Mouse (Mus musculus): ENCODE results near the gene Rasa4. TPM values are rescaled to one million over a fixed set of nuclear protein-coding genes. Genes with fewer than 3 reads are reported as not detected.
A peak's percentile ranks its signal among the peaks of the same experiment; 100 is the strongest.

The Rasa4 gene
- polyA plus RNA-seq, 1 experiment: 1.5 TPM

- Histone ChIP-seq H3K27me3 (ENCODE audit: control insufficient read depth, insufficient read depth, low read length) (no peaks in the 10 kb centered on the region), H3K4me1 (ENCODE audit: control insufficient read depth, insufficient read depth, low read length) (peaks cover 10% of the 10 kb centered on the region), H3K27ac (ENCODE audit: control insufficient read depth, insufficient read depth, low read depth, low read length) (peak within 1 kb of the TSS; percentile 54; the same call in 1 of the 2 replicates), H3K4me3 (ENCODE audit: control insufficient read depth, low read depth, low read length) (peak within 1 kb of the TSS; percentile 93), H3K36me3 (ENCODE audit: control insufficient read depth, insufficient read depth, low read length) (no peaks in the 10 kb centered on the region)
- TF ChIP-seq CTCF (IDR thresholded peaks at IDR 0.05; ENCODE audit: control insufficient read depth, insufficient read depth, insufficient replicate concordance, low read depth, low read length): peak; percentile 96
- TF ChIP-seq POLR2A (IDR thresholded peaks at IDR 0.05; ENCODE audit: control insufficient read depth, low read depth, low read length): peak; percentile 70
These were observed 32.4 kb downstream of the Rasa4 start, which contains the start of gene Polr2j for GRCm38 (mm10) chr5:136115891-136116783. TSS of gene Polr2j (plus strand) at chr5:136116631.

DNA sequence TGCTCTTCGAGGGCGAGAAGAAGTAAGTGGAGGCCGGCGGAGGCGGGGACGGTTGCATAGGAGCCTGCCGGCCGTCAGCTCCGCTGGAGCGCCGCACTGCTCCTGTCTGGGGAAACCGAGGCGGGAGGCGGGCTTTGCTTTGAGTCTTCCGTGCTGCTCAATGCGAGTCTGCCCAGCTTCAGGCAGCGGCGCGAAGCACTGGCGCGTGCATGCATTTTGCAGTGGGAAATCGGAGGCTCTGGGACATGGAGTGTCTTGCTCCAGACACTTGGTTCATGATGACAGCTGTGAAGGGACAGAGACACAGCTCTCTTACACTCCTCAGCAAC lies 33.0 kb downstream of the Rasa4 start:
- Histone ChIP-seq H3K4me3 (ENCODE audit: control insufficient read depth, low read depth, low read length) (peak overlapping the region; percentile 93), H3K36me3 (ENCODE audit: control insufficient read depth, insufficient read depth, low read length) (no peaks in the 10 kb centered on the region), H3K27ac (ENCODE audit: control insufficient read depth, insufficient read depth, low read depth, low read length) (peak overlapping the region; percentile 54; the same call in 1 of the 2 replicates), H3K4me1 (ENCODE audit: control insufficient read depth, insufficient read depth, low read length) (peaks cover 10% of the 10 kb centered on the region), H3K27me3 (ENCODE audit: control insufficient read depth, insufficient read depth, low read length) (no peaks in the 10 kb centered on the region)
- no peak; the same call in 1 of the 2 replicates for TF ChIP-seq POLR2A (IDR thresholded peaks at IDR 0.05; ENCODE audit: control insufficient read depth, low read depth, low read length)
- no peak; the same call in 1 of the 2 replicates for TF ChIP-seq CTCF (IDR thresholded peaks at IDR 0.05; ENCODE audit: control insufficient read depth, insufficient read depth, insufficient replicate concordance, low read depth, low read length)

GRCm38 (mm10) chr5:136122165-136122564 lies 38.4 kb downstream of the Rasa4 start:
- Histone ChIP-seq H3K36me3 (ENCODE audit: control insufficient read depth, insufficient read depth, low read length) (peaks cover 2% of the 10 kb centered on the region), H3K4me1 (ENCODE audit: control insufficient read depth, insufficient read depth, low read length) (no peaks in the 10 kb centered on the region; the same call in 1 of the 2 replicates), H3K27me3 (ENCODE audit: control insufficient read depth, insufficient read depth, low read length) (no peaks in the 10 kb centered on the region), H3K27ac (ENCODE audit: control insufficient read depth, insufficient read depth, low read depth, low read length) (no peak overlapping the region), H3K4me3 (ENCODE audit: control insufficient read depth, low read depth, low read length) (no peak overlapping the region)
- no peak for TF ChIP-seq CTCF (IDR thresholded peaks at IDR 0.05; ENCODE audit: control insufficient read depth, insufficient read depth, insufficient replicate concordance, low read depth, low read length)
- TF ChIP-seq POLR2A (IDR thresholded peaks at IDR 0.05; ENCODE audit: control insufficient read depth, low read depth, low read length): no peak

GRCm38 (mm10) chr5:136135571-136136291 lies 52.0 kb downstream of the Rasa4 start, which contains the start of the genes Lrwd1 and Alkbh4:
TSS of gene Lrwd1 (minus strand) at chr5:136136074.
TSS of gene Alkbh4 (plus strand) at chr5:136136146.
- Histone ChIP-seq H3K36me3 (ENCODE audit: control insufficient read depth, insufficient read depth, low read length) (peaks cover 1% of the 10 kb centered on the region), H3K4me3 (ENCODE audit: control insufficient read depth, low read depth, low read length) (peak within 1 kb of the TSS; percentile 97), H3K4me1 (ENCODE audit: control insufficient read depth, insufficient read depth, low read length) (0 out of 2 replicates have a peak, but pooled peaks cover 2% of the 10 kb centered on the region), H3K27me3 (ENCODE audit: control insufficient read depth, insufficient read depth, low read length) (no peaks in the 10 kb centered on the region), H3K27ac (ENCODE audit: control insufficient read depth, insufficient read depth, low read depth, low read length) (peak within 1 kb of the TSS; percentile 97)
- TF ChIP-seq CTCF (IDR thresholded peaks at IDR 0.05; ENCODE audit: control insufficient read depth, insufficient read depth, insufficient replicate concordance, low read depth, low read length) (no peak), POLR2A (IDR thresholded peaks at IDR 0.05; ENCODE audit: control insufficient read depth, low read depth, low read length) (peak; percentile 88)

DNA sequence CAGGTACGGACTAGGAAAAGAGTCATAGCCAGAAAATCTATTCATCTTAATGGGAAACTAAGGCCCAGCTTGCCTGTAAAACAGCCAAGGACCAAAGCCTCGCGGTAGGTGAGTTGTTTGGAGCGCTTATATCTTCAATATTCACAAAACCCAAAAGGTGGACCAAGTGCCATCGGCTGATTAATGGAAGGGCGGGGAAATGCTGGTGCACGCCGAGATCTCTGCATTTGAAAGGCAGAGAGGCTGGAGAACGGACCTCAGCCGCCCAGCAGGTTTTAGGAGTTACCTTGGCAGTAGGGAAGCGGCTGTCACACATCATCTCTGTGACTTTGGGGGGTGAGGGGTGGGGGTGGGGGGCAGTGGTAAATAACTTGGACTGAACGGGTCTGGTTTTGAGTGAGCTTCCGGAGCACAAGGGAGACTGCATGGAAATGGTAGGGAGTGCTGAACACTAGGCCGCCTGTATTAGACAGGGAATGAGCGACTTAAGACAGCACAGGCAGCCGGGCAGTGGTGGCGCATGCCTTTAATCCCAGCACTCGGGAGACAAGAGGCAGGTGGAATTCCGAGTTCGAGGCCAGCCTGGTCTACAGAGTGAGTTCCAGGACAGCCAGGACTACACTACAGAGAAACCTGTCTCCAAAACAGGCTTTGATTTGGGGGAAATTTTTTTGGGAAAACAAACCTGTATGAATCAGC lies 52.7 kb downstream of the Rasa4 start:
- Histone ChIP-seq H3K27me3 (ENCODE audit: control insufficient read depth, insufficient read depth, low read length) (no peaks in the 10 kb centered on the region), H3K4me3 (ENCODE audit: control insufficient read depth, low read depth, low read length) (peak overlapping the region; percentile 97), H3K4me1 (ENCODE audit: control insufficient read depth, insufficient read depth, low read length) (0 out of 2 replicates have a peak, but pooled peaks cover 2% of the 10 kb centered on the region), H3K27ac (ENCODE audit: control insufficient read depth, insufficient read depth, low read depth, low read length) (peak overlapping the region; percentile 65), H3K36me3 (ENCODE audit: control insufficient read depth, insufficient read depth, low read length) (no peaks in the 10 kb centered on the region; the same call in none of the 2 replicates)
- TF ChIP-seq CTCF (IDR thresholded peaks at IDR 0.05; ENCODE audit: control insufficient read depth, insufficient read depth, insufficient replicate concordance, low read depth, low read length): no peak
- TF ChIP-seq POLR2A (IDR thresholded peaks at IDR 0.05; ENCODE audit: control insufficient read depth, low read depth, low read length): no peak

DNA sequence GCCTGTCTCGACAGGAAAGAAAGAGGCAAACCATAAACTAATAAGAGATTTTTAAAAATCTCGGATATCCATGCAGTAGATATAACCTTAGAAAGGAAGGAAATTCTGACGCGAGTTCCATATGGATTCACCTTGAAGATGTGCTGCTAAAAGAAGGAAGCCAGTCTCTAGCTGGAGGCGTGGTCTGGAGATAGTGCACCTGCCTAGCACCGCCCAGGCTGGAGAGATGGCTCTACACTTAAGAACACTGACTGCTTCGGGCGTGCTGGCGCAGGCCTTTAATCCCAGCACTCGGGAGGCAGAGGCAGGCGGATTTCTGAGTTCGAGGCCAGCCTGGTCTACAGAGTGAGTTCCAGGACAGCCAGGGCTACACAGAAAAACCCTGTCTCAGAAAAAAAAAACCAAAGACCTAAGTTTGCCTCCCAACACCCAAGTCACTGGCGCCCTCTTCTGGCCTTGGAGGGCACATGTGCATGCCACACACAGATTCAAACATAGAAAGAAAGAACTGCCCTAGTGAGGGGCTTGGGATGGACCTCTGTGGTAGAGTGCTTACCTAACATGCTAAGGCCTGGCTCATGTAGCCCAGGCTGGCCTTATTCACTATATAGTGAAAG lies 54.0 kb downstream of the Rasa4 start:
- no peaks in the 10 kb centered on the region; the same call in none of the 2 replicates for H3K36me3 ChIP-seq (ENCODE audit: control insufficient read depth, insufficient read depth, low read length)
- 0 out of 2 replicates have a peak, but pooled peaks cover 2% of the 10 kb centered on the region for H3K4me1 ChIP-seq (ENCODE audit: control insufficient read depth, insufficient read depth, low read length)
- H3K27ac ChIP-seq (ENCODE audit: control insufficient read depth, insufficient read depth, low read depth, low read length): no peak overlapping the region
- TF ChIP-seq CTCF (IDR thresholded peaks at IDR 0.05; ENCODE audit: control insufficient read depth, insufficient read depth, insufficient replicate concordance, low read depth, low read length) (peak; percentile 57; the same call in 1 of the 2 replicates), POLR2A (IDR thresholded peaks at IDR 0.05; ENCODE audit: control insufficient read depth, low read depth, low read length) (no peak)
- H3K27me3 ChIP-seq (ENCODE audit: control insufficient read depth, insufficient read depth, low read length): no peaks in the 10 kb centered on the region
- no peak overlapping the region for H3K4me3 ChIP-seq (ENCODE audit: control insufficient read depth, low read depth, low read length)

Measured in testis, adult 2 months (tissue).